Mouse (Mus musculus) stomach, embryonic 14.5 days (tissue): Measurements from ENCODE around the gene Cit. TPM values are rescaled to one million over a fixed set of nuclear protein-coding genes. Genes with fewer than 3 reads are reported as not detected.
"Not testable (repeated sequence)": the region's sequence is repeated elsewhere in the genome, so short reads cannot be mapped to it uniquely, and the experiment has no call there.

Experiments
- ATAC-seq: fragments of 200-750 bp; cut with Nextera tagmentation; 2 replicates; pipeline ENCODE4 v1.8.0; 2017; ENCODE audit warnings: low read depth, moderate TSS enrichment; ENCODE audit not compliant: insufficient number of reproducible peaks, insufficient read depth, low FRiP score
- H3K27ac ChIP-seq: fragments of 300-500 bp; sonication (generic); 2 replicates; pipeline ENCODE4 v1.5.1; 2014; ENCODE audit warnings: mild to moderate bottlenecking, low read length, moderate library complexity, mixed read lengths
- H3K27me3 ChIP-seq: fragments of 300-500 bp; sonication (generic); 2 replicates; pipeline ENCODE4 v1.6.1; 2014; ENCODE audit warnings: low read length, control low read depth, mixed read lengths; ENCODE audit not compliant: control insufficient read depth, insufficient read depth
- H3K36me3 ChIP-seq: fragments of 300-500 bp; sonication (generic); 2 replicates; pipeline ENCODE4 v1.6.1; 2014; ENCODE audit warnings: mild to moderate bottlenecking, control low read depth, low read length, moderate library complexity, mixed read lengths; ENCODE audit not compliant: control insufficient read depth, insufficient read depth
- H3K4me1 ChIP-seq: fragments of 300-500 bp; sonication (generic); 2 replicates; pipeline ENCODE4 v1.6.1; 2014; ENCODE audit warnings: low read length, control low read depth, mixed read lengths; ENCODE audit not compliant: control insufficient read depth, insufficient read depth
- H3K4me2 ChIP-seq: fragments of 300-500 bp; sonication (generic); replicated peaks from 2 replicates; pipeline ENCODE4 v1.6.1; 2014; ENCODE audit warnings: low read depth, low read length, control low read depth
- H3K4me3 ChIP-seq: fragments of 300-500 bp; sonication (generic); 2 replicates; pipeline ENCODE4 v1.5.1; 2014; ENCODE audit warnings: low read depth, low read length, control low read depth
- H3K9ac ChIP-seq: fragments of 300-500 bp; sonication (generic); replicated peaks from 2 replicates; pipeline ENCODE4 v1.6.1; 2014; ENCODE audit warnings: low read depth, mild to moderate bottlenecking, control low read depth, low read length, moderate library complexity, mixed read lengths
- H3K9me3 ChIP-seq: fragments of 300-500 bp; sonication (generic); 2 replicates; pipeline ENCODE4 v1.6.1; 2016; ENCODE audit warnings: low read depth, low read length, control low read depth; ENCODE audit not compliant: control insufficient read depth
- WGBS: fragments of 180-500 bp; shearing (Covaris S2); extraction: QIAGEN DNeasy Blood & Tissue Kit; methylation state at CpG from one replicate; pipeline ENCODE4 v1.1.7; 2014; 5-methylcytosine and 5-hydroxymethylcytosine counted together
- polyA plus RNA-seq: library from polyadenylated mRNA; unstranded; fragments of >200 nt; fragmentation: Nextera tagmentation; extraction: Ambion mirVana; gene quantifications from 2 replicates; pipeline ENCODE4 v1.2.1, GENCODE M21; 2014

Gene Cit
- 29.2 and 29.7 TPM in 2 replicates for polyA plus RNA-seq

DNA sequence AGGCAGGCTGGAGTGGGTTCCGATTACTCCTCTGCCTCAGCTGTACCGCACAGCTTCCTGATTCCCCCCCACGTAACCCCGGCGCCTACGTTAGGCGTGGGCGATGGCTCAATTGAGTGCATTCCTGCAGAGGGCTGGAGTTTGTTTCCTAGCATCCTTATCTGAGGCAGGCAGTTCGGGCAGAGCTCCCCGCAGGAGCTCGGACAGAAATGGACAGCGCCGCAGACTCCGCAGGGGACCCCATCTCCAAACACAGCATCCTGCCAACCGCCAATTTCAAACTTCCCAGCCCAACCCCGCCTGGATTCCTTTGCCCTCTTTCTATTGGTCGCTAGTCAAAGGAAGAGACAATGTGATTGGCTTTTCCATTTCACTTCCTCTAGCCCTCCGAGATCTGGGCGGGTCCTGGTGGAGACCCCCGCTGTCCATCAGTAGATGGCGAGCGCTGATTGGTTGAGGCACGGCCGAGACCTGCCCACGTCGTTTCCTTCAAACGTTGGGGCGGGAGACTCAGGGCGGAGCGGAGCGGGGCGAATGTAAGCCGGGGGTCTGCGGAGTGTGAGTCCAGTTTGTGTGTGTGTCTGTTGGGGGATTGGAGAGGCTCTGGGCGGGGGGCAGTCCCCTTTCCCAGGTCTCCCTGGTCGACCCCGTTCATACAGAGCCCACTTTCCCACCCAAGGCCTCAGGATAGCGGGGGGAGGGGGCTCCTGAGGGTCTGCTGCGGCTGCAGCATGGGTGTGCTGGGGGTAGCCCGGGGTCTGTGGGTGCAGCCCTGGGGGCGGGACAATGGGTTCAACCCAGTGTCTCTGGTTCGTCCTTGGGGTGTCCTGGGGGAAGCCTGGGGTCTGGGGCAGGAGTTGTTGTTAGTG lies at the start of gene Cit:
Gene Cit, plus strand, starts transcription at position 513 of the 869 bp plus-strand sequence.
- H3K4me1 ChIP-seq = peaks cover 10% of the 10 kb centered on the region; the same call in 1 of the 2 replicates
- no peak within 1 kb of the TSS for H3K27ac ChIP-seq
- H3K27me3 ChIP-seq = no peaks in the 10 kb centered on the region
- H3K9ac ChIP-seq = peak within 1 kb of the TSS; percentile 67
- no peaks in the 10 kb centered on the region for H3K36me3 ChIP-seq
- H3K9me3 ChIP-seq = no peaks in the 10 kb centered on the region
- H3K4me3 ChIP-seq = peak within 1 kb of the TSS; percentile 65
- WGBS = under 1% methylated on average over 40 of the region's 42 CpGs
- peak; percentile 99 for ATAC-seq
- H3K4me2 ChIP-seq = peak within 1 kb of the TSS; percentile 76

DNA sequence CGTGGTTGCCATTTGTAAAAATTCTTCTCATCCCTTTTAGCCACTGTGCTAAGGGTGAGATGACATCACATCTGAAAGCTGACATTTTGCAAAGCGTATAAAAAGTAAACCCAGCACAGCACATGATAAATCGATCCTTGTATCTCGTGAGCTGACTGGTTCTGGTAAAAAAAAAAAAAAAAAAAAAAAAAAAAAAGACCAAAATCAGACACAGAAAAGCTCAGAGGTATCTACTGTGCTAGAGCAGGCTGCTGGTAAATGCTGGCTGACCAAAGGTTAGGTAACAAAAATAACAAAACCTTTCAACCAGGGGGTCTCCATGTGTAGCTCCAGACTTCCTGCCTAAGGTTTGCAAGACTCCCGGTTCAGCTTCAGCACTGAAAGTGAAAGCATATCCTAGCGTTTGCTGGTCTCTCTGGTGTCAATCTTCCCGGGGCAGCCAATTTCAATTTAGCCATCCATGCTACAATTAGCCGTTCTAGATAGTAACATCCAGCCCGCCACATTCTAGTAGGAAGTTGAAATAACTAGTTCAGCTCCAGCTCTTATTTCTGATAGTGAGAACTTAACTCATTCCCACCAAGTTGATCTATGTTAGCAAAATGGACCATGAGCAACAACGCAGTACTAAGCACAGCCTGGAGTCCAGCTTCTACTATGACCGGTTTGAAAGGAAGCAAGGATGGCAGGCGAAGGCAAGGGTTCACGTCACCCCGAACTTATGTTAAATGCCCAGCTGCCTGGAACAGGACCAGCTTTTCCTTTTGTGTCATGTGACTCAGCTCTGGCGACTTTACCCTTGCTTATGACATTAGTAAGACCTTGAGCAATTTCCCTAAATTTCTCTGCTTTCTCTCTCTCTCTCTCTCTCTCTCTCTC lies 45.8 kb upstream of the Cit start:
- Histone ChIP-seq H3K4me2 (no peak overlapping the region), H3K9ac (no peak overlapping the region), H3K9me3 (no peaks in the 10 kb centered on the region), H3K27ac (no peak overlapping the region), H3K4me3 (no peak overlapping the region), H3K4me1 (no peaks in the 10 kb centered on the region), H3K36me3 (no peaks in the 10 kb centered on the region), H3K27me3 (no peaks in the 10 kb centered on the region)
- 63% methylated on average over 15 of the region's 15 CpGs for WGBS
- no peak for ATAC-seq

DNA sequence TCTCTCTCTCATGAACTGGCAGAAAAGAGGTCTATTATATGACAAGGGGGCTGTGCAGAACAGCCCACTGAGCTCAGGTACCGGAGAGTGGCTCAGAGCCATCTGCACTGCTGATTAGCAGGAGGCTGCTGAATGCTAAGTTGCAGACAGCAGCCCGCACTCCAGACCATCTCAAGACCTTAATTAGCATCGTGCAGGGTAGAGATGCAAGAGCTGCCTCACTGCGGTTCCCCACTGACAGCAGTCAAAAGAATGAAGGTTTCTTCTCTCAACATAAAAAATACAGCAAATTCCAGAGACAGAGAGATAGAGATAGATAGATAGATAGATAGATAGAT lies 45.2 kb upstream of the Cit start:
- Histone ChIP-seq H3K27ac (no peak overlapping the region), H3K4me1 (no peaks in the 10 kb centered on the region), H3K4me2 (no peak overlapping the region), H3K9ac (no peak overlapping the region), H3K36me3 (no peaks in the 10 kb centered on the region), H3K4me3 (no peak overlapping the region), H3K9me3 (no peaks in the 10 kb centered on the region), H3K27me3 (no peaks in the 10 kb centered on the region)
- 55% methylated on average over 4 of the region's 4 CpGs for WGBS
- ATAC-seq = no peak

DNA sequence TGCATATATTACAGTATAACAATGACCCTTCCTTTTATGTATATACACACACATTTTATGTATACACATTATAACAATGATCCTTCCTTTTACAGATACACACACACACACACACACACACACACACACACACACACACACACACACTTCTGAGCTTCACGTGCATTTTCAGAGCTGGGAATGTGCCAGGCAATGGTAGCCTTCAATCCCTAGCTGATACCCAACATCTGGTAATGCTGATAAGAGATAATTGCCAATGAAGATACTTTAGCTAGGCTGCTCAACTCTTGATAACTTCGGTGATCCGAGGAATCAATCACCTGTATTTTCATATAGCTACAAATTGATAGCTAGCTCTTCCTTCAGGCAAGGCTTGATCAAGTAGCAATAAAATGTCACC lies 32.8 kb upstream of the Cit start:
- Histone ChIP-seq H3K4me3 (no peak overlapping the region), H3K4me2 (no peak overlapping the region), H3K27ac (no peak overlapping the region), H3K4me1 (no peaks in the 10 kb centered on the region), H3K36me3 (no peaks in the 10 kb centered on the region), H3K9ac (no peak overlapping the region), H3K27me3 (no peaks in the 10 kb centered on the region), H3K9me3 (no peaks in the 10 kb centered on the region)
- 84% methylated on average over 3 of the region's 3 CpGs for WGBS
- ATAC-seq = no peak

DNA sequence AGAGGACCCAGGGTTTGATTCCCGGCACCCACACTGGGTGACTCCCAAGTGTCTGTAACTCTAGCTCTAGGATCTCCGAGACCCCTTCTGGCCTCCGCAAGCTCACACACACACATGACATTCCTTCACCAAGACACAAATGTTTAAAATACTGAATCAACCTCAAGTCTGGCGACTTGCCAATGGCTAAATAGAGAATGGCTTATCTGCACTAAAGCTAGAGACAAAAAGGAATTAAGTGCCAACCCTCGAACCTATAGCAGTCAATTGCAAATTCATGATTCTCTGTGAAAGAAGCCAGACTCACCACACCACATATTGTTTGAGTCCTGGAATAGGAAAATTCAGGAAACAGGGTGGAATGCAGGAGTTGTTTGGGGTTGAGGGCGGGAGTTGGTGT lies 28.1 kb upstream of the Cit start:
- H3K4me1 ChIP-seq = no peaks in the 10 kb centered on the region
- no peak overlapping the region for H3K27ac ChIP-seq
- no peaks in the 10 kb centered on the region for H3K36me3 ChIP-seq
- no peaks in the 10 kb centered on the region for H3K9me3 ChIP-seq
- no peak overlapping the region for H3K4me3 ChIP-seq
- H3K9ac ChIP-seq = no peak overlapping the region
- 56% methylated on average over 6 of the region's 6 CpGs for WGBS
- no peak overlapping the region for H3K4me2 ChIP-seq
- H3K27me3 ChIP-seq = no peaks in the 10 kb centered on the region
- ATAC-seq = no peak

DNA sequence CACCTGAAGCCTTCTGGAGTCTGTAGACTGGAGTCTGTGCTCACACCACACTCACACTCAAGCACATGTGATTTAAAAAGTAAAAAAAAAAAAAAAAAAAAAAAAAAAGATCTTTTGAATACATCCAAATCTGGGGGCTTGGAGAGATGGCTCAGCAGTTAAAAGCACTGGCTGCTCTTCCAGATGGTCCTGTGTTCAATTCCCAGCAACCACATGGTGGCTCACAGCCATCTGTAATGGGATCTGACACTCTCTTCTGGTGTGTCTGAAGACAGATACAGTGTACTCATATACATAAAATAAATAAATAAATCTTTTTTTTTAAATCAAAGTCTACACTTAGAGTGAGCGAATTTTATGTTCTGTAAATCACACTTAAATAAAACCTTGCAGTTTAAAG lies 27.4 kb upstream of the Cit start:
- H3K9me3 ChIP-seq, H3K27me3 ChIP-seq, H3K36me3 ChIP-seq, H3K4me2 ChIP-seq, ATAC-seq, H3K4me1 ChIP-seq, H3K27ac ChIP-seq, H3K4me3 ChIP-seq, H3K9ac ChIP-seq: not testable (repeated sequence)
- WGBS = 81% methylated on average over 1 of the region's 1 CpGs

DNA sequence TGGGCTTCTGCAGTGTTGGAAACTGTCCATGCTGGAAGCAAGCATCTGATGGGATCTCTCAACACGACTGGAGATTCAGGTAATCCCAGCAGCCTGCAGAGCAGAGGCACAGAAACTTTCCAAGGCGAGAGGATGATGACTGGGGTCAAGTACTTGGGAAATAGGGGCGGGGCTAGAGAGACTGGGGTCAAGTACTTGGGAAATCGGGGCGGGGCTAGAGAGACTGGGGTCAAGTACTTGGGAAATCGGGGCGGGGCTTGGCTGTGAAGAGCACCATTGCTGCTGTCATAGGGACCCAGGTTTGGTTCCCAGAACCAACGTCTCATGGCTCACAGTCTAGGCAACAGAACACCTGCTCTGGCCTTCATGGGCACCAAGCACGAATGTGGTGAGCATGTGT lies 25.1 kb upstream of the Cit start:
- Histone ChIP-seq H3K9ac (no peak overlapping the region), H3K9me3 (no peaks in the 10 kb centered on the region), H3K4me1 (no peaks in the 10 kb centered on the region), H3K27me3 (no peaks in the 10 kb centered on the region), H3K4me3 (no peak overlapping the region), H3K27ac (no peak overlapping the region), H3K4me2 (no peak overlapping the region), H3K36me3 (no peaks in the 10 kb centered on the region)
- no peak for ATAC-seq
- WGBS = 69% methylated on average over 9 of the region's 9 CpGs

DNA sequence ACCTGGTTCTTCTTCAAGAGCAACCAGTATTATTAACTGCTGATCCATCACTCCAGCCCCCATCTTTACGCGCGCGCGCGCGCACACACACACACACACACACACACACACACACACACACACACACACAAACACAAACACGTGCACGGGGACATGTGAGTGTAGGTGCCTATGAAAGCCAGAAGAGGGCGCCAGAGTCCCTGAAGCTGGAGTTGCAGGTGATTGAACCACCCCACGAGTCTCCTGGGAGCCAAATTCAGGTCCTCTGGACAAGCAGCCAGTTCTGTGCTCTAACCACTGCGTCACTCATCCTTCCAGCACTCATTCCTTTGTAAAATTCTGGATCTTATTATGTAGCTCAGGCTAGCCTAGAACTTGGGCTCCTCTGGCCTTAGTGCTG lies 23.9 kb upstream of the Cit start:
- no peak overlapping the region for H3K9ac ChIP-seq
- no peaks in the 10 kb centered on the region for H3K4me1 ChIP-seq
- H3K4me2 ChIP-seq = no peak overlapping the region
- H3K9me3 ChIP-seq = no peaks in the 10 kb centered on the region
- H3K27ac ChIP-seq = no peak overlapping the region
- ATAC-seq = no peak
- no peaks in the 10 kb centered on the region for H3K27me3 ChIP-seq
- no peaks in the 10 kb centered on the region for H3K36me3 ChIP-seq
- WGBS = 86% methylated on average over 12 of the region's 12 CpGs
- no peak overlapping the region for H3K4me3 ChIP-seq
